Mouse (Mus musculus): ENCODE data around the gene Atxn7l1.
A peak's percentile ranks its signal among the peaks of the same experiment; 100 is the strongest.

The Atxn7l1 gene

GRCm38 (mm10) chr12:33390844-33391560 is 243.5 kb downstream of the Atxn7l1 start:
- DNase-seq, result no peak

GRCm38 (mm10) chr12:33394804-33395623 is 247.5 kb downstream of the Atxn7l1 start, which contains the start of gene Efcab10:
Gene Efcab10 (plus strand): TSS chr12:33394854.
- DNase-seq, result no peak

DNA sequence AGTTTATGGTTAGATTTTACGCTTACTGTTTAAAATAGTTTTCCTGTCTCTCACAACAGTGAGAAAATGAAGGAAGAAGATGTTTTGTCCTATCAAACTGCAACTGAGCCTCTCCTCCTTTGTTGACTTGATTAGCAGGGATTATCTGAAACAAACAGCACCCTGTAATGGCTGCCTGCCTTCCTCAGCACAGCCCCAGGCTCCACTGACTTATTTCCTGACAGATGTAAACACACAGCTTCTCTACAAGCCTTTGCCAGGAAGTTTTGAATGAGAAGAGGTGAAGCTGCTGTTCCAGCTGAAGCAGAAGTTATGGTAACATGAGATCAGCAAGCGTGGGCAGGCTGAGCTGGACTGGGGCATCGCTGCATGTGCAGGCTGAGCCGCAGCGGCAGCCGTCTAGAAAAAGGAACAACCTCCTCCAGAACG is 255.8 kb downstream of the Atxn7l1 start:
- peak; percentile 22 to 38 for DNase-seq

GRCm38 (mm10) chr12:33404996-33405395 is 257.5 kb downstream of the Atxn7l1 start:
- no peak for DNase-seq

DNA sequence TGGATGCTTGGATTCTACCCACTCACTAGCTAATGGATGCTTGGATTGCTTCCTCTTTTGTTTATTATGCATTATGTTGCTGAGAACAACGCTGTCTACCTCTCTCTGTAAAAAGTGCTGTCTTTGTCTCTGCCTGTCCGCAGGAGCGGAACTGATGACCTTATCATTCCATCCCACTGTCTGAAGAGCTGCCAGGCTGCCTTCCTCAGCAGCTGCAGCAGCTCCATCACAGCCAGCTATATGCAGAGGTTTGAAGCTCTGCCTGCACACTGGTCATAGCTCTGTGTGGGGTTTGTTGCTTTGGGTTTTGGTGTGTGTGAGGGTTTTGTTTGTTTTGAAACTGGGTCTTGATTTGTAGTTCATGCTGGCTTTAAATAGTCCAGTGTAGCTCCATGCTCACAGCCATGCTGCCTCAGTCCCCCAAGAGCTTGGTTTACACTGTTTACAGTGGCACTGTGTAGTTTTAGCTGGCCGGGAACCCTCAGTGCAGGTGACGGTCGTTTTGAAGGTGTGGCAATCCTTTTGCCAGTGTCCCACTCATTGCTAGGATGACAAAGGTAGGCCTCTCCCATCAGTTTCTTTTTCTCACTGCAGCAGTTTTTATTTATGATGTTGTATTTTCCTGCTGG is 258.0 kb downstream of the Atxn7l1 start:
- DNase-seq, result peak; percentile 18 to 66

- DNase-seq, result no peak
Measured at GRCm38 (mm10) chr12:33411580-33412151, 264.2 kb downstream of the Atxn7l1 start.

All from lung, postnatal 4 days (tissue).